Mouse (Mus musculus): ENCODE data around the gene Syngap1. TPM values are rescaled to one million over a fixed set of nuclear protein-coding genes. Genes with fewer than 3 reads are reported as not detected.

Gene Syngap1
- total RNA-seq, 2 experiments from 2014 or later, result 9.3 to 10.8 TPM

DNA sequence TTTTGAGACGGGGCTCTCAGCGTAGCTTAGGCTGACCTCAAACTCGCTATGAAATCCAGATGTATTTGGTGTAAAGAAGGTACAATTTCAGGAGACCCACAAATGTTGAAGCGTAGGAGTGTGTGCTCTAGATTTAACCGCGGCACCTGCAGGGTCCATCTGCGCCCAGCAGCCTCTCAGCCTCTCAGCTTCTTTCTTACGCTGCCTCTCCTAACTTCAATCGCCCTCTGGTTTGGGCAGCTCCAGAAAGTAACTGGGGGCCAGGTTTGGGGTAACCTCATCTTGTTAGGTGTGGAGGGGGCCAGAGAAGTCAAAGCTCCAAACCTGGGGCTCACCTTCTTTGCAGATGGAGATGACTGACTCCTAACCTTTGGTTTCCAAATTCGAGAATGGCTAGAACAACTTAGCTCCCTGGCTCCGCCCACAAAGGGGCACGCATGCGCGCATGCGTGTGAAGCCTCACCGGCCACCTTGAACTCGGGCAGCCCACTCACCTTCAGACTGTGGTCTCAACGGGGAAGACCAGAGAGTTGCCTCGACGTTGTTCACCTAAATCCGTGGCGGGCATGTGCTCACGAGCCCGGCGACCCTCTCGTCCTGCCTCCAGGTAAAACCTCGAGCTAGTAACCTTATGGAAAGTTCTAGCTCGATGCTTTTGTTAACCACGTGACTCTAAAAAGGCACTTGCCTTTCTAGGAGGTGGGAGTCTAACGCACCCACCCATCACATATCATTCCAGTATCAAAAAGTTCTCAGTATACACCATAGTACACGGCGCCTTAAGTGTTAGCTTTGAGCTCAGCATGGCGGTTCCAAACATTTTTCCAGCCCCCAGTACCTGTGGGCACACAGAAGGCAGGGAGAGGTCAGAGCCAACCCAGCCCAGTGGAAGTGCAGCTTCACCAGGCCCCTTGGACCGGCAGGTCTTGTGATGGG, 76.8 kb downstream of the Syngap1 start:
- peak; percentile 89 to 93 for DNase-seq

DNA sequence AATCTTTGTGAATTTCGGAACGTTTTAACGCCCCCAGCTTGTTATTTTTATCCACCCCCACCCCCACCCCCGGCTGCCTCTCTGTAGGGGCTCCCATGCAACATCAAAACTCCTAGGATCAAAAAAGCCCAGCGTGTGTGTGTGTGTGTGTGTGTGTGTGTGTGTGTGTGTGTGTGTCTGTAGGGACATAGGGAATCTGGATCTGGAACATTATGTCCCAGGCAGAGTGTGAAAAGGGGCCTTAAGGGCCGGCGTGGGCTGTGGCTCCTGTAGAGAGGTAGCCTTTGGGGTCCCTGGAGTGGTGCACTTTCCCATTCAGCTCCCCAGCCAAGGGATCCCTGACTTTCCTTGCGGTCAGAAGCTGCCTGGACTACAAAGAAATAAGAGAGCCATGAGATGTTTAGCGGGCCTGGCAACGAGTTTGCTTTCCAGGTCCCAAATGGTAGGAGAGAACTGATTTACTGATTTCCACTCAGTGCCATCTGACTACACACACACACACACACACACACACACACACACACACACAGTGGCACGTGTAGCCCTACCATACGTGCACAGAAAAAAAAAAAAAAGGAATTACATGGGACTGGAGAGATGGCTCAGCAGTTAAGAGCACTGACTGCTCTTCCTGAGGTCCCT, 77.6 kb downstream of the Syngap1 start:
- peak in 1 of 2 experiments; percentile 46 for DNase-seq
- intact Hi-C loops (cut with DNase I), result no loop called here

More for the DNA sequence above, 76.8 kb downstream of the Syngap1 start:
- intact Hi-C loops (cut with DNase I), result no loop called here

DNA sequence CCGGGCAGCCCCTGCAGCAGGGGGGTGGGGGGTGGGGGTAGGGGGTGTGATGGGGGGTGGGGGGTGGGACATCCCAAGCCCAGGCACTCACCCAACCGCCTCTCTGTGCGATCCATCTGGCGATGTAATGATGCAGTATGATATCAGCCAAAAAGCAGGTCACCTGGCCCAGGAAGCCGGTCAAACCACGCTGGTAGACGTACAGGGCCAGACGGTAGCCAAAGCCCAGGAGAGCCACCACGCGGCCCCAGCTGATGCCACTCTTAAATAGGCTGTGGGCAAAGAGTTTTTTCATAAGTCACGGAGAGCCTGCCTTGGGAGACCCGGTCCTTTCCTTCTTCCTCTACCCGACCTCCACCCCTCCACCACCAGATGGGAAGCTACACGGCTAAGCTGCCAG, 80.0 kb downstream of the Syngap1 start:
- intact Hi-C loops (cut with DNase I), result no loop called here
- DNase-seq, result no peak

DNA sequence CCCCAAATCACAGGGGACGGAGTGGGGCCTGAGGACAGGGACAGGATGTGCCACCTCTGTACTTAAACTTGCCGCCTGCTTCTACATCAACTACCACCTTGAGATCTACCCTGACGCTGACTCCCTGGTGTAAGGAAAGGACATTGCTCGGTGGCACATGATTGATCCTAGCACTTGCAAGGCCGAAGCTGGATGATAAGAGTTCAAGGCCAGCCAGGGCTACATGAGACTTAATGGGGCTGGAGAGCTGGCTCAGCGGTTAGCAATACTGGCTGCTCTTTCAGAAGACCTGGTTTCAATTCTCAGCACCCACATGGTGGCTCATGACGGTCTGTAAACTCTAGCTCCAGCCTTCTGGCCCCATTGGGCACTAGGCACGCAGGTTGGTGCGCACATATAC, 80.7 kb downstream of the Syngap1 start:
- DNase-seq, result no peak
- intact Hi-C loops (cut with DNase I), result no loop called here

Small RNA genes lying within 50 kb of the gene (microRNA-seq; reads per million reads assigned to microRNA genes)
- gene Gm27775 (0 reads per million in 2 experiments), gene Mir3083 (0.35 to 0.95 reads per million in 2 experiments), gene Mir6968 (0.24 to 0.70 reads per million in 2 experiments)

Other genes with a start within 250 kb of the Syngap1 start
- gene Crebrf, start 225.6 kb upstream of the Syngap1 start, total RNA-seq (2021), result 10 to 100 TPM; 31.8 to 36.0 TPM
- 10 to 100 TPM; 35.7 to 38.2 TPM for gene Bnip1, start 160.2 kb upstream of the Syngap1 start, total RNA-seq (2021)
- 10 to 100 TPM; 77.5 to 93.1 TPM for gene Nkx2-5, start 96.2 kb upstream of the Syngap1 start, total RNA-seq (2021)
- 1 to 10 TPM; 3.9 to 4.1 TPM for gene Kifc5b, start 24.2 kb upstream of the Syngap1 start, total RNA-seq (2021)
- 10 to 100 TPM; 10.1 to 12.4 TPM for gene Phf1, start 8.2 kb upstream of the Syngap1 start, total RNA-seq (2021)
- gene Cuta, start 1.7 kb upstream of the Syngap1 start, total RNA-seq (2021), result 100 to 1,000 TPM; 102 to 105 TPM
- gene Zbtb9, start 31.9 kb downstream of the Syngap1 start, total RNA-seq (2021), result 1 to 10 TPM; 2.7 to 4.9 TPM
- 10 to 100 TPM; 40.4 to 43.2 TPM for gene Bak1, start 87.8 kb downstream of the Syngap1 start, total RNA-seq (2021)
- gene Itpr3, start 116.1 kb downstream of the Syngap1 start, total RNA-seq (2021), result 1 to 10 TPM; 8.0 to 9.0 TPM
- 100 to 1,000 TPM; 278 to 279 TPM for gene Uqcc2, start 192.7 kb downstream of the Syngap1 start, total RNA-seq (2021)
- gene Ip6k3, start 226.5 kb downstream of the Syngap1 start, total RNA-seq (2021), result 1 to 10 TPM; 9.2 to 10.0 TPM